Mouse (Mus musculus) mouse trophoblast stem cell (cell line): Measurements from ENCODE around the gene Vps36.

Experiments used
- in situ Hi-C, 2 experiments: fragments of 300-500 bp; cut with MseI, MboI; formaldehyde crosslinking; loops; 2 replicates in 1 of 2; 3 replicates in 1 of 2; pipeline ENCODE4 v1.15.1; 2025

The Vps36 gene

DNA sequence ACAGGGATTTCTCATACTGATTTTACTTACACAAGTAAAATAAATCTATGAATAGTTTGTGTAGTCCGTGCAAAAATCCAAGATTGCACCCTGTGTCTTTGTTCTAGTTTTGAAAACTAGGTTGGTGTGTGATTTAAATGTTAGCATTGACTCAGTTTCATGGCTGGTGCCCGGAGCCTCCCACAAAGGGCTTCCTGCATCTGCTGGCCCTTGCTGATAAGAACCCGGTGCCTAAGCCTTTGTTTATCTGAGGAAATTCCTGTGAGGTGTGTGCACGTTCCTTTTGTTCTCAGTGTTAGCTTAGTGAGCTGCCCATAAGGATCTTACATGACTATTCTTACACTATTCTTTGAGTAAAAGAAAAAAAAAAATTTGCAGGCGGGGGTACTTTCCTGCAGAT, 16.4 kb downstream of the Vps36 start:
- in situ Hi-C loops = no loop called here

DNA sequence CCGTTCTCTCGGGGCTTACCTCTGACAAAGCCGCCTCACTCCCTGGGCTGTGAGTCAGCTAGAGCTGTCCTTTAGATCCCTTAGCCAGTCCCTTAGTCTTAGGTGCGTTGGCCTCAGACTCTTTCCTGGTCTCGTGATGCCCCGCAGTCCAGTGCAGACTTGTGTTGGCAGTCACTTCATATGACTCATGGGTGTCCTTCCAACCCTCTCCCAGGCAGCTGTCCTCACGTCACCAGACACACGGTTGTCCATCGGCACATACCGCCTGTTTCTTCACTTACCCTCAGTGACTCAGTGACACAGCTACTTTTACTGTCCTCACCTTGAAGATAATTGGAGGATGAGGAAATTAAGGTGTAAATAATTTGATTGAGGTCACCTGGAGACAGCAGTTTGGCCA, 22.2 kb downstream of the Vps36 start:
- in situ Hi-C loops = no loop called here

DNA sequence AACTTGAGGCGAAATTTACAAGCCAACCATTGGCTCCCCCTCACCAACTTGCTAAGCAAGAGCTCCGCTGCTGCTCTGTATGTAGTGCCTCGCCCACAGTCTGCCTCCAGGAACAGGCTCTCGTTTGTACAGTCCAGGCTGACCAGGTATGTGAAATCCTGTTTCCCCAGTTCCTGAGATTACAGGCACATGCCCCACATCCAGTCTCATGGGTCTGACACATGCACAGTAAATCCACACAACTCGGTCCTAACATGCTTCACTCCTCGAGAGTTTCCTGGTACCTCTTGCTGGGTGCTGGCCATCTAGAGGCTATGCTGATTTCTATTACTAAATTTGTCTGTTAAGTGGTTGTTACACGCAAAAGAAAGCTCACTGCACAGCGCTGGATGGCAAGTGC, 33.8 kb downstream of the Vps36 start:
- in situ Hi-C loops = no loop called here

DNA sequence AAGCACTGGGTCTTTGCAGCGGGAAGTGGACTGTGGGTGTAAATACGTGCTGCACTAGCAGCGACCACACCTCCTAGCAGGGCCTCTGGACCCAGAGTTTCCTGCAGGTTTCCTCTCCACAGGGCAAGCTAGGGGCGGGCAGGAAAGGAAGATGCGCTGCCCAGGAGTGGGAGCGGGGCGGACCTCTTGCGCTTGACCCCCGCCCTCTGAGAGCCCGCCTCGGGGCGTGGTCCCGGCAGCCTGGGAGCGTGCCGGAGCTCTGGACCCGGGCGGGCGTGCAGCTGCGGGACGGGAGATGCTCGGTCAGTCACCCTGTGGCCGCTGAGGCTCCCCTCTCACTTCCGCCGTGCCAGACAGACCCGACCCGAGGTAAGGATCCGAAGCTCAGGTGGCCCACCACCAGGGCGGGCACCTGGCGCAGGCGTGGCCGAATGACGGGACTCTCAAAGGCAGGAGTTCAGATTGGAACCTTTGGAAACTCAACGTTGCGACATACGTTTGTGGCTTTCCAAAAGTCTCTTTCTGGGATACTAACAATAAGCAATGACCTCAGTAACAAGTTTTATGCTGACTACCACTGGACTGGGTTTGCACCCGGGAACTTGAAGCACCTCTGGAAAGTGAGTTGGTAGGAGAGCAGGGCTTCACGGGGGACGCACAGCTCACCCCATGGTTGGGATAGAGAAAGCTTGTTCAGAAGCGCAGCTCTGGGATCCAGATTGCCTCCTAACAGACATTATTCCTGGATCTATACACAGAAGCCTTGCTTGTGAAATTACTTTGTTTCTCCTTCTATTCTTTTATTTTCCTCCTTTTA, 34.7 kb downstream of the Vps36 start, which contains the start of gene Thsd1:
Gene Thsd1, plus strand, starts transcription at position 253 of the 817 bp plus-strand sequence.
- in situ Hi-C loops = no loop called here

DNA sequence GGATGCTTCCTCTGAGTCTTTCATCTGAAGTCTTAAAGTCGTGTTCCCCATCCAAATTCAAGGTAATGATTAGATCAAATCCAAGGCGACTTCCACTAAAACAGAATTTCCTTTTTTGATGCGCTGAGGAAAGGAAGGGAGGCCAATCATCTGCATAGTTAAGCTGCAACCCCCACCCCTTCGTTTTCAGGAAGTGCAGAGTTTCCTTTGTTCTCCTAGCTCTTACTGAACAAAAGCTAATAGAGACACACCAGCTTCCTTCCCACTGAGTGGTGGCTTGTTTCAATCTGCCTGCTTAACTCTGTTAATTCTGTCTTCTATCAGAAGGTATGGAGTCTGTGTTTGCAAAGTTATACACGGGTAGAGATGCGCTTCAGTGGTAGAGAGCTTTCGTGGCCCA, 36.0 kb downstream of the Vps36 start:
- in situ Hi-C loops = no loop called here

DNA sequence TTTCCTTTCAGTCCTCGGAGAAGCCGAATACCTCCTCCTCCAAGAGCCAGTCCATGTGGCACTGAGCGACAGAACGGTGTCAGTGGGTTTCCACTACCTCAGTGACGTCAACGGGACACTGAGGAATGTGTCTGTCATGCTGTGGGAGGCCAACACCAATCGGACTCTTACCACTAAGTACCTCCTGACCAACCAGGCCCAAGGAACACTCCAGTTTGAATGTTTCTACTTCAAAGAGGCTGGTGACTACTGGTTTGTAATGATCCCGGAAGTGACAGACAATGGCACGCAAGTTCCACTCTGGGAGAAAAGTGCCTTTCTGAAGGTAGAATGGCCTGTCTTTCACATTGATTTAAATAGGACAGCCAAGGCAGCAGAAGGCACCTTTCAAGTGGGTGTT, 50.4 kb downstream of the Vps36 start:
- in situ Hi-C loops = no loop called here

DNA sequence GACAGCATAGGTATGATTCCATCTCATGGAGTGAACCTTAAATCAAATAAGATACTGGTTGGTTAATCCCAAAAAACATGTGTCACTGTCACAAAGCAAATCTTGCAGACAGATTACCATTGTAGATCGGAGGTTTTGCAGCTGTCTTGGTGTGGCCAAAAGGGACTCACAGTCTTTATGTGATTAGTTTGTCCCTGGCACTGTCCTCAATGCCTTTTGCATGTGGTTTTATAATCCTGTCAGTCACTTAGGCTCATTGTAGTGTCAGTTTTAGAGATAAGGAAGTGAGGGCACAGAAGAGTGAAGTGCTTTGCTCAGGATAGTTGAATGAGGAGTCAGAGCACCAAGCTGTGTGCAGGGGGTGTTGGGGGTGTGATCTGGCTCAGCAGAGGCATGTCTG, 53.1 kb downstream of the Vps36 start:
- in situ Hi-C loops = no loop called here

DNA sequence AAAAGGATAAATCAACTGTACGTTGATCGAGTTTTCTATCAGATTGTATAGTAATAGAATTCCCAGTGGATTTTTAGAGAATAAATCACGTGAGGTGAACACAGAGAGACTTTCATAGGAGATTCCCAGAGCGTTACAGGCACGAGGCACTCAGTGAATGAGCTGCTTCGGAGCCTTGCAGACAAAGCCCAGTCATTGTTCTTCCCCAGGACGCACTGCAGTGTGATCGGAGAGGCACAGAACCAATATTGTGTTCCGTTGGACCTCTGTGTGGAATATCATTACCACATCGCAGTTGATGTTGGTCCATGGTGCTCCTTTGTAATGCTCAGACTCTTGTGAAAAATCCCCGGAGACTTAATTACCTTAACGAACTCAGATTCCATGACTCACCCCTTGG, 55.3 kb downstream of the Vps36 start:
- in situ Hi-C loops = no loop called here

DNA sequence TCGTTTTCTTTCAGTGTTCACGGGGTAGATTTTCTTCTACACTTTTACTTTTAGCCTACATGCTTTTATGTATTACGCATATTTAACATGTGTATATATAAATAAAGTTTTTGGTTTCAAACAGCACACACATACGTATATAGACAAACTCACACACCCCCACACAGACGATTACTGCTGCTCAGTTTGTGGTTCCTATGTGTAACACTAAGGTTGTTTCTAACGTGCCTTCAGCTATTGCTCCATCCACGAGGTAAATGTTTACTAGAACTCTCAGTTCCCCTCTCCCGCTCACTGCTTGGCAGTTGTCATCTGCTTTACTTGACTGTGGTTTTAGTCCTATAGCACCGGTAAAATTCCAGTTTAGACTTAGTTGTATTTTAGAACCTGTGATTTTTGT, 56.5 kb downstream of the Vps36 start:
- in situ Hi-C loops = no loop called here

DNA sequence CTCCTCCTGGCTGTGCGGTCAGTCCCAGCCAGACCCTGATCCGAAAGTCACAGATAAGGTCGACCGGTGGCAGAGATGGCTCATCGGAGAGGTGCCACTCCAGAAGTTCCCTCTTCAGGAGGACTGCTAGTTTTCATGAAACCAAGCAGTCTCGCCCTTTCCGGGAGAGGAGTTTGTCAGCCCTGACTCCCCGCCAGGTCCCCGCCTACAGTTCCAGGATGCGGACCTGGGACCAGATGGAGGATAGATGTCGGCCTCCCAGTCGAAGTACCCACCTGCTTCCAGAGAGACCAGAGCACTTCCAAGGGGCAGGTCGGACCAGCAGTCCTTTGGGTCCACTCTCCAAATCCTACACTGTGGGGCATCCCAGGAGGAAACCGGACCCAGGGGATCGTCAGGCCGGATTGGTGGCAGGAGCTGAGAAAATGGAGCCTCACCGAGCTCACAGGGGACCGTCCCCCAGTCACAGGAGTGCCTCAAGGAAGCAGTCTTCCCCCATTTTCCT, 66.4 kb downstream of the Vps36 start:
- in situ Hi-C loops = no loop called here

DNA sequence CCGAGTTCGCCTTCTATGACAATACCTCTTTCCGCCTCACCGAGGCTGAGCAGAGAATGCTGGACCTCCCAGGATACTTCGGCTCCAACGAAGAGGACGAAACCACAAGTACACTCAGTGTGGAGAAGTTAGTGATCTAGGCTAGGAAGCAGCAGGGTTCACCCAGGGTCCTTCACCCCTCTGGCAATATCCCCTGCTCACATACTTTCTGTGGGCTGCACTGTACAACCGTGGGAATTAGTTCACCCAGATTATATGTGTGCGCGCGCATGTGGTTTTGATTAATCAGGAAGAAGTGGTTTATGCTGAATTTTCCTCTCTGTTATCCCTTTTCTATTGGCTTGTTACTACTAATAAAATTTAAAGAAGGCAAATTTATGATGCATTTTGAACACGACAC, 66.9 kb downstream of the Vps36 start:
- in situ Hi-C loops = no loop called here

DNA sequence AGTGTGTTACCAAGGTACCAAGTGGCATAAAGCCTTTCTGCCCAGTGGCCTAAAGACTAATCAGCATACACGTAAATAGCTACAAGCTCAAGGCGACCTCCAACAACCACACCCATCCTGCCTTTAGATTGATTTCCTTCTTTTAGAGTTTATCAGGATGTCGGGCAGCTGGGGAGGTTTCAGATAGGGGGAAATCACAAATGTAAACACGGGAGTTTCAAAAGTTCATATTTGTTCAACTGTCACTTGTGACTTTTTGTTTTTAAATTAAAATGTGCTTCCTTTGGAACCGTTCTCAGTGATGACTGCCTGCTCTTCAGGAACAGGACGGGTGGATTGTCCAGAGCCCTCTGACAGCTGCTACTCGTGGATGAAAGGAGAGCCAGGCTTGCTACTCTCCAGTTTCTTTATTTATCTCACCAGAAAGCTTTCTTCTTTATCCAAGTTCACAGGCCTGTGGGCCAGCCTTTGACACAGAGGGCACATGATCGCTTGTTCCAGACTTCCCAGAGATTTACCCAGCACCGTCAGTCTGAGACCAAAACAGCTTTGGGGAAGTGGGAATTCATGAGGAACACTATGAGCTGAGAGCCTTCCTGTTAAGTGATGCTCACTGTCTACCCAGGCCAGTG, 67.6 kb downstream of the Vps36 start:
- in situ Hi-C loops = no loop called here

DNA sequence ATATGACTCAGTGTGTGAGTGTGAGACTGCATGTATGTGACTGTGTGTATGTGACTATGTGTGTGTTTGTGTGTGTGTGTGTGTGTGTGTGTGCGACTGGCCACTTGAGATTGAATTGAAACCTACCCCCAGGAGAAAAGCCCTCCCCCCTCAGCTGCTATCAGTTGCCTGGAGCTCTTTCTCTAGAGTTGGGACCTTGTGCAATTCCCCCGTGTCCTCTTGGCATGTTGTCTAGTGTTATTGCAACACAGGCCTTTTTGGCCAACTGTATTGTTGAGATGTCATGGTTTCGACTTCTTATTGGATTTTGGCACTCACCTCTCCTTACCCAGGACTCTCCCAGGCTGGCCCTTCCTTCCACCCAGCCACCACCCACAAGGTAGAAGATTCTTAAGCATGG, 69.7 kb downstream of the Vps36 start:
- in situ Hi-C loops = no loop called here

DNA sequence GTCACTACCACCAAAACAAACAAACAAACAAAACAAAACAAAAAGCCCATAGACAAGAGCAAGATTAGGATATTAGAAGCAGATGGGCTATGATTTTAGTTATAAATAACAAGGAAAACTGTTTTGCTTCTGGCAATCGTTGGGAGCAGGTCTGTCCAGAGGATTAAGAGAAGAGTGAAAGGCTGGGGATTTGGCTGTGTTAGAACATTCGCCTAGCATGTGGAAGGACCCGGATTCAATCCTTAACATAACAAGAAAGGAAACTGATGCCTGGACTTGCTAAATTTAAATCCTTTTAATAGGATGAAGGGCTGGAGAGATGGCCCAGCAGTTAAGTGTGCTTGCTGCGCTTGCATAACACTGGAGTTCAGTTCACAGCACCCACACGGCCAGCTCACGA, 71.7 kb downstream of the Vps36 start:
- in situ Hi-C loops = no loop called here

DNA sequence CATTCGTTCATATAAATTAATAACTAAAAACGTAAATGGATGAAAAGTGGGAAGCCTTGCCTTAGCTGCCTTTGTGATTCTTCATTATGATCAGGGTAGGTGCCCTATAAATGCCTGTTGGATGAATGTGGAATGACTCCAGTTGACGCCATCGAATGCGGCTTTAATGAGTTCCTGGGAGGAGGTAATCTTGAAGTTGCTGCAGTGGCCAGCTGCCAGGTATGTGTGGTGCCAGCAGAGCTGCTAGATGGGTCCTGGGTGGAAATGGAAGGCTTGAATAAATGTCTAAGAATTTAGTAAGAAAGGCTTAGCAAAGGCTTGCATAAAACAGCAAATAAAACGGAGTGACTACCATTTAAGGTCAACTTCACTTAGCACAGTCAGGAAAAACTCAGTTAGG, 72.2 kb downstream of the Vps36 start:
- in situ Hi-C loops = no loop called here

DNA sequence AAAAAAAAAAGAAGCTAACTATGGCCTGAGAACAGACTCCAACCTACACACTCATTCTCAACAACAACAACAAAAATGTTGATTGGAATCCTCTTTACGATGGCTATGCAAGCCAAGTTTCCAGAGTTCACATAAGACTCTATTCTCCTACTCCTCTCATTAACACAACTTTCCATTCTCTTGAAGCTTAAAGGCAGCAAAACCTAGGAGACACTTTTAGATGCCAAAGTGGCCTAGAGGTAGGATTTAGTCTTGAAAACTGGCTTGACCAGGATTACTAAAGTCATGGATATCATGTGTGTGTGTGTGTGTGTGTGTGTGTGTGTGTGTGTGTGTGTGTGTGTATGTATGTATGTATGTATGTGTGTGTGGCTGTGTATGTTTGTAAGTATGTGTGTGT, 72.6 kb downstream of the Vps36 start:
- in situ Hi-C loops = no loop called here

DNA sequence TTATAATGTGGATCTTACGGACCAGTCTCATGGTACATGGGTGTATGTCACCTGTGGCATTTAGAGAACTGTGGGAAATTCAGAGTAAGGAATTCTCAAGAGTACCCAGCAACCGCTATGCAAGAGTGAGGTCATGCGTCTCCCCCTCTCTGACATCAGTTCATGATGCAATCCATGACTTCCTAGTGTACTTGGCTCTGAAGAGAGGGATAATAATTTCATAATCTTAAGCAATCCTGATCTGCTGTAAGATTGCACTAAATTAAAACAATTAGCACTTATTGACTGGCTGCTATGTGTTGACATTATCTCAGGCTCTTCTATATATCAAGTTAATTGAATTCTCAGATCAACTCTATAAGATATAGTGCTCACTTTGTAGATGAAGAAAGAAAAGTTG, 74.2 kb downstream of the Vps36 start:
- in situ Hi-C loops = no loop called here
